Mouse (Mus musculus): ENCODE measurements around the gene Rasal3. TPM values are rescaled to one million over a fixed set of nuclear protein-coding genes. Genes with fewer than 3 reads are reported as not detected.
A peak's percentile ranks its signal among the peaks of the same experiment; 100 is the strongest.

Gene Rasal3
- polyA plus RNA-seq, 1 experiment from 2014 or later: 2.9 TPM

- WGBS (ENCODE audit: insufficient replicate concordance): 65% methylated on average over 7 of the region's 7 CpGs
- DNase-seq: peak; percentile 10
- no peak overlapping the region for H3K27ac ChIP-seq (ENCODE audit: low read depth)
- TF ChIP-seq CTCF (IDR thresholded peaks at IDR 0.05; ENCODE audit: low read depth): no peak
- TF ChIP-seq EP300 (IDR thresholded peaks at IDR 0.05; ENCODE audit: low read depth): no peak
- no peaks in the 10 kb centered on the region for H3K36me3 ChIP-seq (replicated peaks; ENCODE audit: insufficient read depth, low read length)
- peak overlapping the region; percentile 100 for H3K4me2 ChIP-seq (ENCODE audit: low read depth, low read length)
- H3K27me3 ChIP-seq (ENCODE audit: insufficient read depth, low read length): no peaks in the 10 kb centered on the region
- ATAC-seq: no peak
- no peaks in the 10 kb centered on the region for H3K9me3 ChIP-seq (ENCODE audit: low read length)
- peak overlapping the region; percentile 80; the same call in 1 of the 2 replicates for H3K9ac ChIP-seq (replicated peaks)
- H3K4me3 ChIP-seq (ENCODE audit: low read depth, low read length): peak overlapping the region; percentile 75
- peaks cover 12% of the 10 kb centered on the region; the same call in 1 of the 2 replicates for H3K4me1 ChIP-seq (ENCODE audit: insufficient read depth)
Measured at GRCm38 (mm10) chr17:32387986-32388369, 15.4 kb downstream of the Rasal3 start.

DNA sequence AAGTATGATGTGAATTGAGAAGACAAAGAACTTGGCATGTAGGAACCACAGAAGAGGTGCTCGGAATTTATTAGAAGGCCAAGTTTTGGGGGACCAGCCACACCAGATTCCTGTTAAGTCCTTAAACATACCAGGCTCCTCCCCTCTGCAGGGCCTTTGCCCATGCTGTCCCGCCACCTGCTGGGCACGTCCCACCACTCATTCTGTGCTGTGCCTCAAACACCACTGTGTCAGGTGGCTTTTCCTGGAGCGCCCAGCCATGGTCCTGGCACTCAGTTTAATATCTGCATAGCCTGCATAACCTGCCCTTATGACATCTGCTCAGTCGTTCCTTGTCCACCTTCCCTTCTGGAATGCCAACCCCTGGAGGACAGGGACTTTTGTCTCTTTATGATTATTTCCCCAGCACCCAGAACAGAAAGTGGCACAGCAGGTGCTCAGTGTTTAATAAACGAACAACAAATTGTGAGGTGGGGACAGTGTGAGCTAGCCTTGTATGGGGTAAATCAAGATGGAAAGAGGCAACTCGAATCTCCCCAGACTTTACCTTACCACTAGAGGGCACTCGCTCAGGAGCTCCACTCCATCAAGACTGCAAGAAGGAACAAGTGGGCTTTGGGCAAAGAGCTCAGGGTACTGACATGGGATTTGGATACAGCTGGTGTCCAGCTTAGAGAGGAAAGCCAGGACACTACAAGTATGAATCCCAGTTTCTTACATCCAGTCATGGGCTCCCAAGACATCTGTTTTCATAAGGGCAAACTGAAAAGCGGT is 16.5 kb downstream of the Rasal3 start:
- peak; percentile 53 for DNase-seq

DNA sequence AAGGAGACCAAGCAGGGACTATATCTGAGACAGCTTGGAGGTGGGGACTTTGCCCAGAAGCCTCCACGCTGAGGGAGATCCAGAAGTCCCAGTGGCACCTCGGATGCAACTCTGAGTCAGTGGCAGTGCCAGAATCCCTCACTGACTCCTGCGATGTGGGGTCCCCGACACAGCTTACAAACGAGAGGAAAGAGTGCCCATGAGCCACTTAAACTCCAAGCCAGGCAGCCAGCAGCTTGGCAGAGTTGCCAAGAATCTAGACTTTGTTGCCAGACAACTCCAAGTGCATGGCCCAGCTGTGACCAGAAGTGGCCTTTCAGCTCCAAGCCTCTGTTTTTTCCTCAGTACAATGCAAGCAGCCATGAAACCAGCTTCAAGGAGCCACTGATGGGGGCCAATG is 19.7 kb downstream of the Rasal3 start:
- DNase-seq (peak; percentile 7), ATAC-seq (no peak)
- H3K9me3 ChIP-seq (ENCODE audit: low read length): no peaks in the 10 kb centered on the region
- H3K4me3 ChIP-seq (ENCODE audit: low read depth, low read length): no peak overlapping the region
- H3K9ac ChIP-seq (replicated peaks): no peak overlapping the region
- H3K36me3 ChIP-seq (replicated peaks; ENCODE audit: insufficient read depth, low read length): no peaks in the 10 kb centered on the region
- 72% methylated on average over 5 of the region's 5 CpGs for WGBS (ENCODE audit: insufficient replicate concordance)
- H3K4me1 ChIP-seq (ENCODE audit: insufficient read depth): peaks cover 7% of the 10 kb centered on the region; the same call in 1 of the 2 replicates
- H3K27me3 ChIP-seq (ENCODE audit: insufficient read depth, low read length): no peaks in the 10 kb centered on the region
- TF ChIP-seq CTCF (IDR thresholded peaks at IDR 0.05; ENCODE audit: low read depth) (no peak), EP300 (IDR thresholded peaks at IDR 0.05; ENCODE audit: low read depth) (no peak)
- no peak overlapping the region for H3K4me2 ChIP-seq (ENCODE audit: low read depth, low read length)
- no peak overlapping the region for H3K27ac ChIP-seq (ENCODE audit: low read depth)

More for the DNA sequence above, 16.5 kb downstream of the Rasal3 start:
- Histone ChIP-seq H3K9me3 (ENCODE audit: low read length) (no peaks in the 10 kb centered on the region), H3K4me3 (ENCODE audit: low read depth, low read length) (no peak overlapping the region), H3K9ac (replicated peaks) (no peak overlapping the region), H3K4me2 (ENCODE audit: low read depth, low read length) (no peak overlapping the region), H3K4me1 (ENCODE audit: insufficient read depth) (peaks cover 9% of the 10 kb centered on the region; the same call in 1 of the 2 replicates), H3K36me3 (replicated peaks; ENCODE audit: insufficient read depth, low read length) (no peaks in the 10 kb centered on the region), H3K27ac (ENCODE audit: low read depth) (no peak overlapping the region), H3K27me3 (ENCODE audit: insufficient read depth, low read length) (no peaks in the 10 kb centered on the region)
- 54% methylated on average over 9 of the region's 9 CpGs for whole genome bisulfite sequencing (ENCODE audit: insufficient replicate concordance)
- no peak for ATAC-seq
- no peak for TF ChIP-seq EP300 (IDR thresholded peaks at IDR 0.05; ENCODE audit: low read depth)
- peak; percentile 82 for TF ChIP-seq CTCF (IDR thresholded peaks at IDR 0.05; ENCODE audit: low read depth)

DNA sequence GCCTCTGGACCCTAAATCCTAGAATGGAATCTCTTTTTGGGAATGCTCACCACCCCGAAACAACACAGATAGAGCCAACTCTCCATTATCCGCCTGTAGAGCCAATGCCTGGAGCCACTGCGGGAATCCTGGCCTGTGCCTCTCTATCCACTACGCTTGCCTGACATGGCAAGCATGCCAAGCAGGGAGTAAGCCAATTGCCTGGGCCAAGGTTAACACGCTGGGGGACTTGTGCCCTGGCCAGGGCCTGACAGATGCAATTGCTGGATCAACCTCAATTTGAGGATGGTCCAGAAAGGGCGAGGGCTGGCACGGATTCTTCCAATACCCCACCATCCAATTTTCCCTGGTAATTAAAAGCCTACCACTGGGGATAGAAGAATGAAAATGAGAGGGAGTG is 20.8 kb downstream of the Rasal3 start:
- H3K4me3 ChIP-seq (ENCODE audit: low read depth, low read length): no peak overlapping the region
- no peak overlapping the region for H3K9ac ChIP-seq (replicated peaks)
- TF ChIP-seq CTCF (IDR thresholded peaks at IDR 0.05; ENCODE audit: low read depth) (no peak), EP300 (IDR thresholded peaks at IDR 0.05; ENCODE audit: low read depth) (no peak)
- H3K4me1 ChIP-seq (ENCODE audit: insufficient read depth): no peaks in the 10 kb centered on the region
- no peak for ATAC-seq
- WGBS (ENCODE audit: insufficient replicate concordance): 84% methylated on average over 7 of the region's 7 CpGs
- H3K27ac ChIP-seq (ENCODE audit: low read depth): no peak overlapping the region
- no peaks in the 10 kb centered on the region for H3K27me3 ChIP-seq (ENCODE audit: insufficient read depth, low read length)
- no peaks in the 10 kb centered on the region for H3K9me3 ChIP-seq (ENCODE audit: low read length)
- peak; percentile 9 for DNase-seq
- no peak overlapping the region for H3K4me2 ChIP-seq (ENCODE audit: low read depth, low read length)
- H3K36me3 ChIP-seq (replicated peaks; ENCODE audit: insufficient read depth, low read length): no peaks in the 10 kb centered on the region

GRCm38 (mm10) chr17:32378786-32379185 is 24.6 kb downstream of the Rasal3 start:
- H3K4me2 ChIP-seq (ENCODE audit: low read depth, low read length): no peak overlapping the region
- no peak for ATAC-seq
- H3K9ac ChIP-seq (replicated peaks): no peak overlapping the region
- no peak overlapping the region for H3K4me3 ChIP-seq (ENCODE audit: low read depth, low read length)
- no peaks in the 10 kb centered on the region for H3K4me1 ChIP-seq (ENCODE audit: insufficient read depth)
- no peaks in the 10 kb centered on the region for H3K36me3 ChIP-seq (replicated peaks; ENCODE audit: insufficient read depth, low read length)
- H3K9me3 ChIP-seq (ENCODE audit: low read length): no peaks in the 10 kb centered on the region
- no peak for TF ChIP-seq CTCF (IDR thresholded peaks at IDR 0.05; ENCODE audit: low read depth)
- H3K27ac ChIP-seq (ENCODE audit: low read depth): no peak overlapping the region
- no peaks in the 10 kb centered on the region for H3K27me3 ChIP-seq (ENCODE audit: insufficient read depth, low read length)
- no peak for DNase-seq
- WGBS (ENCODE audit: insufficient replicate concordance): 70% methylated on average over 2 of the region's 2 CpGs

GRCm38 (mm10) chr17:32377137-32377536 is 26.2 kb downstream of the Rasal3 start:
- Histone ChIP-seq H3K4me3 (ENCODE audit: low read depth, low read length) (no peak overlapping the region), H3K9me3 (ENCODE audit: low read length) (no peaks in the 10 kb centered on the region), H3K27ac (ENCODE audit: low read depth) (no peak overlapping the region), H3K36me3 (replicated peaks; ENCODE audit: insufficient read depth, low read length) (no peaks in the 10 kb centered on the region), H3K9ac (replicated peaks) (no peak overlapping the region), H3K27me3 (ENCODE audit: insufficient read depth, low read length) (no peaks in the 10 kb centered on the region), H3K4me1 (ENCODE audit: insufficient read depth) (no peaks in the 10 kb centered on the region), H3K4me2 (ENCODE audit: low read depth, low read length) (no peak overlapping the region)
- ATAC-seq (peak; percentile 45; the same call in 1 of the 2 replicates), DNase-seq (no peak)
- WGBS (ENCODE audit: insufficient replicate concordance): 75% methylated on average over 9 of the region's 9 CpGs
- TF ChIP-seq CTCF (IDR thresholded peaks at IDR 0.05; ENCODE audit: low read depth): no peak
- TF ChIP-seq EP300 (IDR thresholded peaks at IDR 0.05; ENCODE audit: low read depth): no peak

Measured in liver, postnatal 0 days (tissue).